Mouse (Mus musculus) cerebellum, adult (tissue): ENCODE data around the gene 0610030E20Rik.

ENCODE experiments used
- ATAC-seq: cut with Nextera tagmentation; 2 replicates; pipeline ENCODE4 v1.9.2; 2017; ENCODE audit warnings: mild to moderate bottlenecking, moderate library complexity, mixed read lengths; ENCODE audit not compliant: insufficient number of reproducible peaks, low FRiP score, low TSS enrichment

The 0610030E20Rik gene

DNA sequence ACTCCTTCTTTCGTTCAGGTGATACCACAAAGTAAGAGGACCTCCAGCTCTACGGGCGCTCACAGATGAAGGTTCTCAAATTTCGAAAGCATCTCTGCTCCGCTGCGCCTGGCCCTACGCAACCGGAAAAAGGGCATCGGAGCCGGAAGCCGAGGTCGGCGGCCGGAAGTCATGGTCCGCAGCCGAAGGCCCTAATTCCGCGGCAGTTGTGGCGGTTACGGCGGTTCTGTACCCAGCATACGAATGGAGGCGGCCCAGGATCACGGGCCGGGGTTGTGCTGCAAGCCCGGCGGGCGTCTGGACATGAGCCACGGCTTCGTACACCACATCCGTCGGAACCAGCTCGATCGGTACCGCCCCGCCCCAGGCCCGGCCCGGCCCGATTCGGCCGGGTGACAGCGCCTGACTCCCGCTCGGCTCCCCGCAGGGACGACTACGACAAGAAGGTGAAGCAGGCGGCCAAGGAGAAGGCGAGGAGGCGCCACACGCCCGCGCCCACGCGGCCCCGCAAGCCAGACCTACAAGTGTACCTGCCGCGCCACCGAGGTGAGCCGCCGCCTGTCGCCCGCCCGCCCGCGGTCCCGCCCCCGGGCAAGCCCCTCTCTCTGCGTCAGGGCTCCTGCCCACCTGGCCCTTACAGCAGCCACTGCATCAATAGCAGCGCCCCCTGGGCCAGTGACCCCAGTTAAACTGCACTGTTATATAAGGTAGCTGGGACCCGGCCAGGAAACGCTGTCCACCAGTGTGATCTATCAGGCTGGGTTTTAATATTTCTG, at the start of gene 0610030E20Rik:
TSS of gene 0610030E20Rik (plus strand) at position 152 of the 776 bp plus-strand sequence.
- ATAC-seq = peak; percentile 66

GRCm38 (mm10) chr6:72297825-72298224, 49.3 kb upstream of the 0610030E20Rik start:
- no peak for ATAC-seq

DNA sequence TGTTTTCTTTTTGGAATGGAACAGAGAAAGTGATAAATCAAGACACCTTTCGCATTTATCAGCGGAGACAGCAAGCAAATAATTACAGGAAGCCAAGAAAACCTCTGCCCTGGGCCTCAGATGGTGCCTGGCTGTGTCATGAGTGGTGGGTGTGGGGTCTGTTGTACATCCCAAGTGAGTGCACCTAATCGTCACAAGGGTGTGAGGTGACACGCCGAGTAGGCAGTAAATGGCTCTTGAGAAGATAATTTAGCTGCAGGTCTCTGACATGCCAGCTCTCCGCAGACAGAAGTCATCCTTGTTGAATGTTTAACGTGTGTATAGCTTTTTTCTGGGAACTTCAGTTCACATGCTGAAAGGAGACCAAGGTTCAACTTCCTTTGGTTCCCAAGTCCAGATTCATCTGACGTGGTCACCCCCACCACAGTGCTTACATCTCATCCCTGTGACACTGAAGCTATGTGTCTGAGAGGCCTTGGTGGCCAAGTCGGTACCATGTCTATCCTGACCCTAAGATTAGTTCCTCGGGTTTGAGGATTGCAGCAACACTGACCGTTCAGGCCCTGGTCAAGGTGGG, 44.7 kb upstream of the 0610030E20Rik start:
- ATAC-seq = no peak

- ATAC-seq = no peak
Observed at GRCm38 (mm10) chr6:72303510-72303909, 43.6 kb upstream of the 0610030E20Rik start.

GRCm38 (mm10) chr6:72312198-72312597, 34.9 kb upstream of the 0610030E20Rik start:
- ATAC-seq = no peak

GRCm38 (mm10) chr6:72313124-72313867, 33.8 kb upstream of the 0610030E20Rik start:
- no peak for ATAC-seq

GRCm38 (mm10) chr6:72315384-72315783, 31.7 kb upstream of the 0610030E20Rik start:
- no peak for ATAC-seq

- ATAC-seq = no peak
Observed at GRCm38 (mm10) chr6:72316044-72316443, 31.1 kb upstream of the 0610030E20Rik start.

- ATAC-seq = no peak
Observed at GRCm38 (mm10) chr6:72318440-72318839, 28.7 kb upstream of the 0610030E20Rik start.

GRCm38 (mm10) chr6:72319019-72319418, 28.1 kb upstream of the 0610030E20Rik start:
- ATAC-seq = no peak

GRCm38 (mm10) chr6:72322936-72323335, 24.2 kb upstream of the 0610030E20Rik start:
- ATAC-seq = no peak

DNA sequence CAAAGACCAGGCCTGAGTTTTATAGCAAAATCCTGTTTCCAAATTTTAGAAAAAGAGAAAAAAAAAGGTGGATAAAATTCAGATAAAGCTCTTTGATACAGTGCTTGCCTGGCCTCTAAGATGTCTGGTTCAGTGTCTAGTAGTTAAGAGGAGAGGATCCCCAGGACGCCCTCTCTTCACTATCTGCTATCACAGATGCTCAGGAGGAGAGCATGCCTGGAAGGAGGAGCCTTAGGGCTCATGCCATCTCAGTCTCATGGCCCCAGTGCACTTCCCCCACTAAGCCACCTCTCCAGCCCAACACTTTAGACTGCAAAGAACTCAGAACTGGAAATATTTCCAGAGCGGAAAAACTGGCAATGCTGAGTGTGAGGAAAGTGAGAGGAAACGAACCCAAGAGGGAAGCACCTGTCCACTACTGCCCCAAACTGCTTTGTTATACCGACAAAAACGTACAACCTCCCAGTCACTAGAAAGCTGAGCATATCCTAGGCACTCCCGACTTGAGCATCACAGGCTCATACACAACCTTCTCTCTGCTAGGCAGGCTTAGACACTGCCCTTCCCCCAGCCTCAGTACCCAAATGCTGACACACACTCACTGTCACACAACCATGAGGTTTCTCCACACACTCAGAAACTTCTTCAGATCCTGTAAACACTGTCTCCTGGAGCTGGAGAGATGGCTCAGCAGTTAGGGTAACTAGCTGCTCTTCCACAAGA, 23.2 kb upstream of the 0610030E20Rik start:
- no peak for ATAC-seq

DNA sequence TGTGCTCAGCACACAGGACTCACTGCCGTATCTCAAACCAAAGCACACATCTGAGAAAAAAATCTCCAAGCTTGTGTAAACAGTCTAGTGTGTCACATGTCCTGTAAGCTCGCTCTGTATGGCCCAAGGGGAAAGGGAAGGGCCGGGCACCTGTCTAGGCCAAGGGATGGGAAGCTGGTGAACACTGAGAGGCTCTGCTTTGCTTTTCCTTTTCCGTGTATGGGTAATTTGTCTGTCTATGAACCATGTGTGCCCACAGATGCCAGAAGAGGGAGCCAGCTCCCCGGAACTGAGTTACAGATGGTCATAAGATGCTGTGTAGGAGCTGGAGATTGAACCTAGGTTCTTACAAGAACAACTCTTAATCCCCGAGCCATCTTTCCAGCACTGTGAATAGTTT, 20.8 kb upstream of the 0610030E20Rik start:
- no peak for ATAC-seq

GRCm38 (mm10) chr6:72329019-72329418, 18.1 kb upstream of the 0610030E20Rik start:
- ATAC-seq = no peak

GRCm38 (mm10) chr6:72330133-72330532, 17.0 kb upstream of the 0610030E20Rik start:
- no peak for ATAC-seq

GRCm38 (mm10) chr6:72333111-72333510, 14.0 kb upstream of the 0610030E20Rik start:
- ATAC-seq = no peak

DNA sequence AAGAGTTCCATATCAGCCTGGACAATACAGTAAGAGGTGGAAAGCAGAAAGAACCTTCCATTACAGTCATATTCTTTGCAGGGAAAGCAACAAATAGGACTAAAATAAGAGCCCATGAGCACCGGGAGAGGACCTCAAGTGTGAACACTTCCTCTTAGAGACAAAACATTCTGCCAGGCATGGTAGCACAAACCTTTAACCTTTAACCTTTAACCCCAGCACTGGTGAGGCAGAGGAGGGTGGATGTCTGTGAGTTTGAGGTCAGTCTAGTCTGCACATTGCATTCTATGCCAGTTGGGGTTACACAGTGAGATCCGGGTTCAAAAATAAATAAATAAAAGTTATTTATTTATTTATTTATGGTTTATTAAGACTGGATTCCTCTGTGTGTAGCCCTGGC, 6.6 kb upstream of the 0610030E20Rik start:
- no peak for ATAC-seq

- no peak for ATAC-seq
Observed at GRCm38 (mm10) chr6:72344396-72345073, 2.6 kb upstream of the 0610030E20Rik start.

- peak; percentile 76 for ATAC-seq
Observed at GRCm38 (mm10) chr6:72345074-72345567, 2.0 kb upstream of the 0610030E20Rik start, which contains the start of gene Usp39. TSS of gene Usp39 (minus strand) at chr6:72345184.

DNA sequence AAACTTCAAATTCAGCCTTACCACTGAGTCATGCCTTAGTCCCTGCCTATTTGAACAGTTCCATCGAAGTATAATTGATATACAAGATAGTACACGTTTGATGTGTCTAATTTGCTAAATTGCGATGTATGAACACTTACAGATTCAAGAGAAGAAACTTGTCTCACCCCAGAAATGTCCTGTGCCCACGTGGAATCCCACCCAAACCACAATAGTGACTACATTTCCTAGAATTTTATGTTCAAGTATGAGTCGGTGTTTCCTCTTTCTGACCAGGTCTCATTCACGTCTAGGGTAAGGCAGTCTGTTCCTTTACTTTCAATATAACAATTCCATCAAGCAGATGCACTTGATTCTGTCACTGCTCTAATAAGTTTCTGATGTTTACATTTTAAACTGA, 1.5 kb upstream of the 0610030E20Rik start:
- ATAC-seq = no peak
